Comparison of ENCODE assay signal across 9 mouse cellular contexts in genomic region chr8:87822175-87822574, GRCm38 (mm10).
DNase-seq lines count a peak whose midpoint lies in the region; ATAC-seq lines count a peak whose summit lies in the region.
"Had no signal": no experiment of that assay in that cellular context is flagged by ENCODE, and none has a peak within 500 bp of the region (broad histone marks: within the 10 kb centered on the region; RNA-seq: fewer than 3 reads in every experiment).

No protein-coding gene starts in this region.

- H3K4me3 ChIP-seq in heart, embryonic 13.5 days = no peak overlapping the region
- no peak overlapping the region for H3K4me3 ChIP-seq in neural tube, embryonic 12.5 days
- H3K4me3 ChIP-seq in hindbrain, embryonic 13.5 days = no peak overlapping the region
- no peak overlapping the region for H3K4me3 ChIP-seq in liver, embryonic 11.5 days (ENCODE audit: low read depth, low read length)

- no peaks in the 10 kb centered on the region for H3K36me3 ChIP-seq in heart, embryonic 13.5 days
- H3K36me3 ChIP-seq in neural tube, embryonic 12.5 days = no peaks in the 10 kb centered on the region
- H3K36me3 ChIP-seq in hindbrain, embryonic 13.5 days = no peaks in the 10 kb centered on the region
- H3K36me3 ChIP-seq in liver, embryonic 11.5 days (ENCODE audit: control insufficient read depth, insufficient read depth, low read length) = no peaks in the 10 kb centered on the region

- intact Hi-C loops in heart, postnatal 10 days (cut with DNase I) = no loop called here

- no peaks in the 10 kb centered on the region for H3K27me3 ChIP-seq in heart, embryonic 13.5 days (replicated peaks)
- no peaks in the 10 kb centered on the region for H3K27me3 ChIP-seq in neural tube, embryonic 12.5 days (replicated peaks)
- no peaks in the 10 kb centered on the region for H3K27me3 ChIP-seq in hindbrain, embryonic 13.5 days
- no peaks in the 10 kb centered on the region for H3K27me3 ChIP-seq in liver, embryonic 11.5 days (replicated peaks; ENCODE audit: control insufficient read depth, insufficient read depth, low read length)

- H3K9me3 ChIP-seq in heart, embryonic 13.5 days = no peaks in the 10 kb centered on the region
- no peaks in the 10 kb centered on the region for H3K9me3 ChIP-seq in neural tube, embryonic 12.5 days
- H3K9me3 ChIP-seq in hindbrain, embryonic 13.5 days = no peaks in the 10 kb centered on the region
- no peaks in the 10 kb centered on the region for H3K9me3 ChIP-seq in liver, embryonic 11.5 days (ENCODE audit: control insufficient read depth, low read length)

- ATAC-seq in heart, embryonic 13.5 days (ENCODE audit: extremely low read depth, insufficient number of reproducible peaks, low FRiP score, low TSS enrichment) = no peak
- no peak for ATAC-seq in neural tube, embryonic 12.5 days (ENCODE audit: low FRiP score, low read depth)
- peak; percentile 52; the same call in 1 of the 2 replicates for ATAC-seq in hindbrain, embryonic 13.5 days (ENCODE audit: low FRiP score)
- ATAC-seq in liver, embryonic 11.5 days (replicated peaks; ENCODE audit: low FRiP score) = no peak

- DNase-seq in heart, postnatal 10 days = no peak
- DNase-seq in neural tube, embryonic 10.5 days (ENCODE audit: extremely low spot score, low spot score) = no peak
- DNase-seq in spleen, postnatal 10 days (ENCODE audit: low spot score in 2 of 2) = no peak
- no peak for DNase-seq in layer of hippocampus, adult 18-20 months (ENCODE audit: low spot score in 2 of 2)
- DNase-seq in liver, embryonic 11.5 days (ENCODE audit: low spot score) = no peak
- DNase-seq: lung, adult 2 months had no signal

- peaks cover 28% of the 10 kb centered on the region for H3K4me1 ChIP-seq in heart, embryonic 13.5 days
- H3K4me1 ChIP-seq in neural tube, embryonic 12.5 days = peaks cover 33% of the 10 kb centered on the region
- H3K4me1 ChIP-seq in hindbrain, embryonic 13.5 days (replicated peaks) = peaks cover 48% of the 10 kb centered on the region
- H3K4me1 ChIP-seq in liver, embryonic 11.5 days (replicated peaks; ENCODE audit: control insufficient read depth, insufficient read depth, low read length) = 0 out of 2 replicates have a peak, but pooled peaks cover 7% of the 10 kb centered on the region

- H3K9ac ChIP-seq in heart, embryonic 13.5 days = no peak overlapping the region
- H3K9ac ChIP-seq in neural tube, embryonic 12.5 days = no peak overlapping the region
- H3K9ac ChIP-seq in hindbrain, embryonic 13.5 days = peak overlapping the region; percentile 29
- no peak overlapping the region for H3K9ac ChIP-seq in liver, embryonic 11.5 days (ENCODE audit: low read depth, low read length)

- peak overlapping the region; percentile 33 for H3K27ac ChIP-seq in heart, embryonic 13.5 days (replicated peaks)
- no peak overlapping the region for H3K27ac ChIP-seq in neural tube, embryonic 12.5 days
- H3K27ac ChIP-seq in hindbrain, embryonic 13.5 days = peak overlapping the region; percentile 55
- no peak overlapping the region for H3K27ac ChIP-seq in liver, embryonic 11.5 days (ENCODE audit: low read depth, low read length)

- H3K4me2 ChIP-seq in heart, embryonic 13.5 days = peak overlapping the region; percentile 39; the same call in 1 of the 2 replicates
- peak overlapping the region; percentile 18; the same call in 1 of the 2 replicates for H3K4me2 ChIP-seq in neural tube, embryonic 12.5 days (replicated peaks)
- peak overlapping the region; percentile 15; the same call in 1 of the 2 replicates for H3K4me2 ChIP-seq in hindbrain, embryonic 13.5 days
- no peak overlapping the region for H3K4me2 ChIP-seq in liver, embryonic 11.5 days

- WGBS in heart, embryonic 13.5 days = 44% methylated on average over 11 of the region's 11 CpGs
- 46% methylated on average over 11 of the region's 11 CpGs for WGBS in neural tube, embryonic 12.5 days
- WGBS in hindbrain, embryonic 13.5 days = 48% methylated on average over 11 of the region's 11 CpGs
- 68% methylated on average over 11 of the region's 11 CpGs for WGBS in liver, embryonic 11.5 days

Comparison
In these comparisons a context has a peak if more than half of its experiments do, and no peak if none do; other contexts are left out.
1. H3K27ac ChIP-seq: peak in heart, embryonic 13.5 days (single experiment) and hindbrain, embryonic 13.5 days (single experiment); none in neural tube, embryonic 12.5 days (single experiment) and liver, embryonic 11.5 days (single experiment).